Mouse (Mus musculus): ENCODE data around the gene Msi2.

The Msi2 gene

DNA sequence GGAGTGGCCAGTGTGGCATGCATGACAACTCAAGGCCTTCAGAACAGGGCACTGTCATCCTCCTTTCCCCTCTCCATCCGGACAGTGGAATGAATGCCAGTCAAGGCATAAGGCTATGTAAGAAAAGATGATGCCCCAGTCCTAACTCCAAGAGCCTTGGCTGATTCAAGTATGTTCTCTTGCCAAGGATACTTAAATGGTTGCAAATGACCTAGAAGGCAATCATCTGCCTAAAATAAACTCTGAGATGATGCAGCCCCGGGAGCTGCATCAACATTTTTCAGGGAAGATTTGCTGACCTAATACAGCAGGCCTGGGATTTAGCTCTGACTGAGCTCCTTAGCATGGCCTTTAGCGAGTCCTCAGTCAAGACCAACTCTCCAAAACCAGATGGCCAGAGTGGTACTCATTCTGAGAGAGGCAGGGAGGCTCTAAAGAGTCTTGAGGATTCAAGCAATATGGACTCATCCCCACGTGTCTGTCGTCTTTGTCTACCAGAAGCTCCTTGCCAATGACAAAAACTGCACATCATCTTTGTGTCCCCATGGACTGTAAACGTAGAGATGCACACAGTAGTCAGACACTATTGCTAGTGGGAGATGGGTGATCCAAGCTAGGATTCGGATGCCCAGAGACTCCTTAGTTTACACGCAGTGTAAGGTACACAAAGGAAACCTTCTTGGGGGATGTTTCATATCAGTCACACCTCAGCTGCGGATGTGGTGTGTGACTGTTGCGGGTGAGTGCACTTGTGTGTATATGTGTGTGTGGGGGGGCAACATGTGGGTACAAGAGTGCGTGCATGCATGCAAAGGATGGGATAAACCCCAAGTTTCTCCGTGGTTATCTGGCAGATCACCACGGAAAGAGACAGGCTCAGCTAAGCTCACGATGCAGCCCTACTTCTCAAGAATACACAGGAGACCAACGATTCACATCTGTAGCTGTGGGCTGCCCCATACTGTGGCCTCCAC, 176.4 kb downstream of the Msi2 start:
- no peak for DNase-seq (ENCODE audit: low spot score)

- no peak for DNase-seq (ENCODE audit: low spot score)
Measured at GRCm38 (mm10) chr11:88539637-88540478, 178.5 kb downstream of the Msi2 start.

DNA sequence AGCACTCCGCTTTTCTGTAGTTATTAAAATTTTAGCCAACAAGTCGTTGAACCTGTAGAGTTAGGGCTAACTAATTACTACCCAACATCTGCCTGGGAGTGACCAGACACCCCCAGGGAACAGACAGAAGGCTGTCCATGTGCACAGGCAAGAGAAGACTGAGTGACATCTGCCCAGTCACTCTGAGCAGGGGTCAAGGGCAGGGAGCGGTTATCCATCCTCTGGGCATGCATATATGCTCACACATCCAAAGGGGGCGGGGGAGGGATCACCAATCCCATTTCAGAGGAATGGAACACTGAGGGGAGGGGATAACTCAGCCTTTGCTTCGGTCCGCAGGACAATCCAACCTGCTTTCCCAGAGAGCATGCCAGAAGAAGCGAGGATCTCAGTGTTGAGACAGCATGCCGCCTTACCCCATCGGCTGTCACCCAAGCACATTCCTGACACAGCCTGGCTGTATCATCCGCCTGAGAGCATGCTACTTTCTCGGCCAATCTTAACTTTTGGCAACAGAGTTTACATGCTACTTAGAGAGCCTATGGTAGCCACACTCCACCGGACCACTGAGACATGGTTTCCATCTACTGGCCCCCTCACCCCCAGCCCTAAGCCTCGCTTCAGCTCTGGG, 179.5 kb downstream of the Msi2 start:
- no peak for DNase-seq (ENCODE audit: low spot score)

- no peak for DNase-seq (ENCODE audit: low spot score)
Measured at GRCm38 (mm10) chr11:88537344-88537743, 181.0 kb downstream of the Msi2 start.

DNA sequence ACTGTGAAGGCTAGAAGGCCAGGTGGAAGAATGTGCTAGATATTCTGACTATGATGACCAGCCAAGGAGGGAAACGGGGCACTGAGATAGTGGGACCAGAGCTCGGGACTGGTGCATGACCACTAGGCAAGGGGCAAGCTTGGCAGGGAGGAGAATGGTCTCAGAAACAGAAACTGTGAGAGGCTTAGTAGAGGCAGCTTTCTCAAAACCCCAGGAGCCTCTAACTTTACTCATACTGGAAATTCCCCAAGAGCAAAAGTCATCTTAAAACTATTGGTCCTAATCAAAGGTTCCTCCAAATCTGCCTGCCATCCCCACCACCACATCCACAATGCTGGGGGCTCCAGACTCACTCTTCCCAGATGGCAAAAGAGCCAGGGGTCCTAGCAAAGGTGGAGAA, 181.5 kb downstream of the Msi2 start:
- no peak for DNase-seq (ENCODE audit: low spot score)

DNA sequence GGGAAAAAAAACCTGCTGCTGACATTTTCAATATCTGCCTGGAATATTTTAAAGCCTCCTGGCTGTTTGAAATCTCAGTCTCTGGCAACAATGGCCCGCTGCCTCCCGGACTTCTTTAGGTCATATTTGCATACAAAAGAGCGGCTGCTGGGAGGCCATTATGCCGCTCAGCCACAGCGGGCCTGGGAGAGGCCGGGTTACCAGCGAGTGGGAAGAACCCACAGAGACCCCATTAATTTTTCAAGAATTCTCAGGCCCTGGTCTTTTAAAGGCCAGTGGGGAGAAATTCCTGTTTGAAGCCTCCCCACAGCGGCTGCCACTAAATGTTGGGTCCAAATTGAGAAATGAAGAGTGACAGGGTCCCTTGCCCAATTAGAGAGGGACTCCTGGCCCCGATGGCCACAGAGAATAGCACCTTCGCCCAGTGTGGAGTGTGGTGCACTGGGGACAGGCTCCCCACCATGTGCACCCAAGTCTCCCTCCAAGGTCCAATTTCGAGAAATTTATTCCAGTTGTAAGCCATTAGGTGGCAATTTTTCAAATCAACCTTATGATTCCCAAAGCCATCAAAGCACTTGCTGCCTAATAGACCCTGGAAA, 183.9 kb downstream of the Msi2 start:
- no peak for DNase-seq (ENCODE audit: low spot score)

DNA sequence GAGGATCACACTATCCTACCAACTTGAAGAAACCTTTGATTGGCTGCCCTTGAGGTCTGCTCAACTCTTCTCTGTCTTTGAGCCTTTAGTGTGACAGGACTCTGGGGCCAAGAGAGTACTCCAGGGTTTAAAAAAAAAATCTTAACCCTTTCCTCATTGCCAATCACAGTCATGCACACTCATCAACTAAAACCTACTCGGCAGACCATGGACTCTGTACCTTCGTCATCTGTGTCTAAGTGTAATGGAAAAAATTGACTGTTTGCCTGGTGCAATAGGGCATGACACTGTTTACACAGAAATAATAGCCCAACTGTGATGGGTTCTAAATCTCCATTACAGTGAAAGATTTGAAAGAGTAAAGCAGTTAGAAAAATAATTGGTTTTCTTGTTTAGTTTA, 186.3 kb downstream of the Msi2 start:
- DNase-seq (ENCODE audit: low spot score): no peak

GRCm38 (mm10) chr11:88530032-88530431, 188.3 kb downstream of the Msi2 start:
- no peak for DNase-seq (ENCODE audit: low spot score)

DNA sequence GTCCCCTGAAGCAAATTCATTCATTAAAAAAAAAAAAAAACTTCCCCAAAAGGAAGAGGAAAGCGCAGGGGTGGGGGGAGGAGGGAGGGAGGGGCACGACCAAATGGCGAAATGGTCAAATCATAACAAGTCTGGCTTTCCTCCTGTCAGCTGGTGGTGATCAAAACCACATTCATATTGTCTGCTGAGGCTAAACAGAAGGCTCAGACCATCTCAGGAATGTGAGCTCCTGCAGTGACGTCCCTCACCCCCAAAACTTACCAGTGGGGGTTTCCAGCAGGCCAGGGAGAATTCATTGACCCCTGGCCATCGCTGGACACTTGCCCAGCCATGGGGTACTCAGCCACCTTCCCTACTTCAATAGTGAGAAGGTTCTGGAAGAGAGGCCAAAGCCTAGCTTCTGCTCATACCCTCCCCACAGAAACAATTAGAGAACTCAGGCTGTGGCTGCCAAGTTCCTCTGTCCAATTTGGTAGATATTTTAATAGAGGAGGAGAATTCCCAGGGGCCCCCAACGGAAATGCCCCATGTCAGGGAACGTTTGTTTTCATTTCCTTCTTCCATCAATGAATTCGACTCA, 189.7 kb downstream of the Msi2 start:
- DNase-seq (ENCODE audit: low spot score): no peak

GRCm38 (mm10) chr11:88526711-88527110, 191.6 kb downstream of the Msi2 start:
- DNase-seq (ENCODE audit: low spot score): no peak

- DNase-seq (ENCODE audit: low spot score): peak; percentile 65
Measured at GRCm38 (mm10) chr11:88524790-88525575, 193.3 kb downstream of the Msi2 start.

- no peak for DNase-seq (ENCODE audit: low spot score)
Measured at GRCm38 (mm10) chr11:88524437-88524789, 193.9 kb downstream of the Msi2 start.

DNA sequence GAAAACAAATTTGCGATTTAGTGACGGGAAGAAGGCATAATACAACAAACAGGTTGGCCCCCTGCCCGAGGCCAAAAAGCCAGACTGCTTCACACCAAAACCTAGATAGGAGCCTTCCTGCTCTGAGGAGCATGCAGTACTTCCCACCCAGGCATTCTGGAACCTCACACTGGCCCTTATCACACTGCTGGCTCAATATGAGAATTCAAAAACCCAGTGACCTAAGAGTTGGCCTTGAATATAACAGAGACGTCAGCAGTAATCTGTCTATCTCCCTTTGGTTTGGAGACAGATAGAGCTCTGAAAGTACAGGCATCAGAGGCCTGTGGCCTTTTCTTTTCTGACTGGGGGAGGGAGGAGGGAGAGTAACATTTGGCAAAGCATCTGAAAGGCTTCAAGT, 194.4 kb downstream of the Msi2 start:
- DNase-seq (ENCODE audit: low spot score): peak; percentile 83

DNA sequence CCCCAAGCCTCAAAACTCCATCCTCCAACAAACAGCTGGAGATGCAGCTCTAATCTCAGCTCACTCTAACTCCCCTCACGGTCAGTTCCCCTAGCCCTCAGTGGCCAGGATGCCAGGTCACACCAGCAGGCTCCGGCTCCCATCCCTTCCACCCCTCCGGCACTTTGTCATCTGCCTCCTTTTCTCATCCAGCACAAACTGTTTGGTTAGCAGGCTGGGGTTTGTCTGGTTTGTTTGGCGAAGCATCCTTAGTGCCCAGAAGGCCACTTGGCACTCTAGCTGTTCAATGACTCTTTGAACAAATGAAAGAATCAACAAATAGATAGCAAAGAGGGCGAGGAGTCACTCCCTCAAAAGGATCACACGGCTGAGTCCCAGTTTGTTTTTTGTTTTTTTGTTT, 194.8 kb downstream of the Msi2 start:
- no peak for DNase-seq (ENCODE audit: low spot score)

DNA sequence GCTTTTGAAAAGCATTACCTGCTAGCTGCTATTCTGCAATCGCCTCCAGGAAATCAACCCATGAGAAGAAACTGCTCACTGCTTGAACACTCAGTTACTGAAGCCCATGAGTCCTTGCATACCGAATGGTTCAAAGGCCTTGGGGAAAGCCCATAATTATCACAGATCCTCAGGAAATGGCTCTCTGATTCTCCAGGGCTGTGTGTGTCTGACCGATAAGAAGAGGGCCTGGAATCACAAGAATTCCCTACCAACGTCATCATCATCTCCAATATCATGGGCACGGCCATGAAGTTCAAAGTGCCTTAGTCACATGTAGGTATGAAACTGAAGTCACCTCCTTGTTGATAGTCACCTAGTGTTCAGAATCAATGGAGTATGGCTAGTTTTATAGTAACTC, 196.2 kb downstream of the Msi2 start:
- DNase-seq (ENCODE audit: low spot score): no peak

GRCm38 (mm10) chr11:88520951-88521730, 197.2 kb downstream of the Msi2 start:
- DNase-seq (ENCODE audit: low spot score): peak; percentile 55

DNA sequence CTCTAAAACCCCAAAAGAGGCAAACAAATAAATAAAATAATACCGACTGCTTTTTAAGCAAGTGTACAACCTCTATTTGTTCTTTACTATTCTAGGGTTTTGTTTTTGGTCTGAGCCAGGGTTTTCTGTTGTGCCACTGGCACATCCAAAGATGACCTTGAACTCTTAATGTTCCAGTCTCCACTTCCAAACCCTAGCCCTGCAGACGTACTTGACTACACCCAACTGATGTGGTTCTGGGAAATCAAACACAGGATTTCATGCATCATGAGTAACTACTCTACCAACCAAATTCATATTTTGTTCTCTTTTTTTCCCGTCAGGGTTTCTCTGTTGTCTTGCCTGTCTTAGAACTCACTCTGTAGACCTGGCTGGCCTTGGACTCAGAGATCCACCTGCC, 200.0 kb downstream of the Msi2 start:
- DNase-seq (ENCODE audit: low spot score): no peak

- no peak for DNase-seq (ENCODE audit: low spot score)
Measured at GRCm38 (mm10) chr11:88516596-88517485, 201.5 kb downstream of the Msi2 start.

All from testis, postnatal 10 days (tissue).